Mouse (Mus musculus) CH12.LX (cell line): ENCODE results near the gene Morn4. TPM values are rescaled to one million over a fixed set of nuclear protein-coding genes. Genes with fewer than 3 reads are reported as not detected.

Experiments used
- DNase-seq: peaks from one replicate; pipeline ENCODE4 v3.0.0-alpha.2; 2013; ENCODE audit errors: extremely low read depth
- H3K27ac ChIP-seq: 2 replicates; pipeline ENCODE4 v1.5.1; 2012; ENCODE audit warnings: low read depth, mild to moderate bottlenecking, control low read depth, moderate library complexity; ENCODE audit not compliant: insufficient read depth
- H3K27me3 ChIP-seq: replicated peaks from 2 replicates; pipeline ENCODE3; 2012; ENCODE audit warnings: inconsistent platforms
- H3K36me3 ChIP-seq, 2 experiments: replicated peaks in 1 of 2; 2 replicates each; pipeline versions ENCODE3 to v1.6.1; 2012; ENCODE audit warnings: inconsistent platforms in 1 of 2, low read length in 1 of 2, mild to moderate bottlenecking in 1 of 2, mixed read lengths in 1 of 2, moderate library complexity in 1 of 2; ENCODE audit not compliant: control insufficient read depth in 1 of 2, insufficient read depth in 1 of 2
- H3K4me1 ChIP-seq, 2 experiments: 2 replicates each; pipeline ENCODE4 v1.6.1; 2012; ENCODE audit warnings: inconsistent platforms in 1 of 2, moderate library complexity in 1 of 2; ENCODE audit not compliant: insufficient read depth in 2 of 2, control insufficient read depth in 1 of 2
- H3K4me2 ChIP-seq: 2 replicates; pipeline ENCODE4 v1.6.1; 2012; ENCODE audit warnings: low read depth, mild to moderate bottlenecking, control low read depth; ENCODE audit not compliant: poor library complexity, insufficient read depth, severe bottlenecking
- H3K4me3 ChIP-seq, 3 experiments: fragments of 150-350 bp in 1 of 3; sonication (generic) in 1 of 3; replicated peaks in 1 of 3; 2 replicates each; pipeline versions ENCODE3 to v1.5.1; 2011 to 2012; ENCODE audit warnings: low read depth in 2 of 3, low read length in 2 of 3, mild to moderate bottlenecking in 2 of 3, moderate library complexity in 2 of 3, control low read depth in 1 of 3, improper control_type of control experiment in 1 of 3, inconsistent platforms in 1 of 3, mixed read lengths in 1 of 3; ENCODE audit not compliant: poor library complexity in 1 of 3
- H3K79me2 ChIP-seq: replicated peaks from 2 replicates; pipeline ENCODE4 v1.6.1; 2012; ENCODE audit warnings: mild to moderate bottlenecking, moderate library complexity; ENCODE audit not compliant: control insufficient read depth, poor library complexity, insufficient read depth, severe bottlenecking; ENCODE audit errors: extremely low read depth
- H3K9ac ChIP-seq: 2 replicates; pipeline ENCODE4 v1.6.1; 2012; ENCODE audit warnings: low read depth, mild to moderate bottlenecking, control low read depth, moderate library complexity; ENCODE audit not compliant: insufficient read depth
- H3K9me3 ChIP-seq: replicated peaks from 2 replicates; pipeline ENCODE3; 2012; ENCODE audit warnings: low read length, inconsistent platforms, mixed read lengths
- BHLHE40 ChIP-seq: IDR thresholded peaks from 2 replicates; pipeline ENCODE4 v1.6.1; 2011; ENCODE audit warnings: mild to moderate bottlenecking, low read depth, low read length, improper control_type of control experiment
- CHD1 ChIP-seq: IDR thresholded peaks from 2 replicates; pipeline ENCODE4 v1.6.1; 2012; ENCODE audit warnings: low read depth, low read length, improper control_type of control experiment, inconsistent platforms
- CTCF ChIP-seq, 2 experiments: IDR thresholded peaks in 1 of 2; conservative IDR thresholded peaks in 1 of 2; 2 replicates each; pipeline ENCODE4 v1.5.1; 2011 to 2012; ENCODE audit warnings: low read depth in 2 of 2, low read length in 2 of 2, improper control_type of control experiment in 1 of 2, inconsistent platforms in 1 of 2, mild to moderate bottlenecking in 1 of 2, moderate library complexity in 1 of 2
- E2F4 ChIP-seq: IDR thresholded peaks from 2 replicates; pipeline ENCODE4 v1.6.1; 2011; ENCODE audit warnings: low read depth, low read length, improper control_type of control experiment; ENCODE audit not compliant: insufficient replicate concordance
- JUND ChIP-seq: conservative IDR thresholded peaks from 2 replicates; pipeline ENCODE4 v1.6.1; 2011; ENCODE audit warnings: low read depth, low read length, improper control_type of control experiment
- KAT2A ChIP-seq: IDR thresholded peaks from 2 replicates; pipeline ENCODE4 v1.6.1; 2012; ENCODE audit warnings: low read length, improper control_type of control experiment, inconsistent platforms; ENCODE audit not compliant: insufficient replicate concordance
- MAX ChIP-seq: IDR thresholded peaks from 2 replicates; pipeline ENCODE4 v1.6.1; 2011; ENCODE audit warnings: low read length, improper control_type of control experiment
- MAZ ChIP-seq: IDR thresholded peaks from 2 replicates; pipeline ENCODE4 v1.6.1; 2012; ENCODE audit warnings: low read depth, mild to moderate bottlenecking, inconsistent platforms, low read length, improper control_type of control experiment, moderate library complexity
- MYC ChIP-seq: IDR thresholded peaks from 2 replicates; pipeline ENCODE4 v1.6.1; 2011; ENCODE audit warnings: low read depth, mild to moderate bottlenecking, improper control_type of control experiment, low read length
- NELFE ChIP-seq: IDR thresholded peaks from 2 replicates; pipeline ENCODE4 v1.6.1; 2011; ENCODE audit warnings: low read depth, low read length, improper control_type of control experiment
- POLR2A ChIP-seq: IDR thresholded peaks from 2 replicates; pipeline ENCODE4 v1.6.1; 2011; ENCODE audit warnings: low read depth, mild to moderate bottlenecking, improper control_type of control experiment, low read length
- POLR2AphosphoS2 ChIP-seq: IDR thresholded peaks from 2 replicates; pipeline ENCODE4 v1.6.1; 2011; ENCODE audit warnings: low read depth, low read length, improper control_type of control experiment
- RCOR1 ChIP-seq: conservative IDR thresholded peaks from 2 replicates; pipeline ENCODE4 v1.6.1; 2012; ENCODE audit warnings: low read depth, mild to moderate bottlenecking, inconsistent platforms, low read length, improper control_type of control experiment
- SIN3A ChIP-seq: IDR thresholded peaks from 2 replicates; pipeline ENCODE4 v1.6.1; 2012; ENCODE audit warnings: low read length, improper control_type of control experiment, inconsistent platforms
- TCF12 ChIP-seq: IDR thresholded peaks from 2 replicates; pipeline ENCODE4 v1.6.1; 2014; ENCODE audit warnings: low read depth, mild to moderate bottlenecking, inconsistent platforms, low read length, improper control_type of control experiment
- ZKSCAN1 ChIP-seq: IDR thresholded peaks from 2 replicates; pipeline ENCODE4 v1.6.1; 2012; ENCODE audit warnings: low read depth, inconsistent platforms, low read length, improper control_type of control experiment, borderline replicate concordance
- ZMIZ1 ChIP-seq: IDR thresholded peaks from 2 replicates; pipeline ENCODE4 v1.6.1; 2012; ENCODE audit warnings: low read depth, mild to moderate bottlenecking, inconsistent platforms, low read length, improper control_type of control experiment
- dilution Hi-C: fragments of 300-500 bp; cut with MboI; formaldehyde crosslinking; loops from 2 replicates; pipeline ENCODE4 v1.14.3; 2020; ENCODE audit warnings: low sequenced_read_pairs; ENCODE audit not compliant: extremely low pct_unique_long_range_greater_than_20kb, extremely low pct_ligation_motif_present
- in situ Hi-C: fragments of 300-500 bp; cut with MboI; formaldehyde crosslinking; loops from 3 replicates; pipeline ENCODE4 v1.14.3; 2019; ENCODE audit warnings: low sequenced_read_pairs, low pct_ligation_motif_present, low pct_unique_long_range_greater_than_20kb, mixed read lengths
- polyA plus RNA-seq: library from polyadenylated mRNA; unstranded; fragments of >175 nt; gene quantifications from 2 replicates; pipeline ENCODE4 v1.2.1, GENCODE M21; 2012; ENCODE audit warnings: low read depth; ENCODE audit not compliant: insufficient read length
- total RNA-seq, 2 experiments: library from RNA; depleted of rRNA; stranded (reverse); fragments of 300-350 nt in 1 of 2; fragments of >200 nt in 1 of 2; gene quantifications; 2 replicates each; pipeline ENCODE4 v1.2.3; 2012 to 2014

The Morn4 gene
- total and polyA plus RNA-seq, 3 experiments: 0.04 to 0.24 TPM; not detected in 1

GRCm38 (mm10) chr19:42118596-42118995 lies 32.4 kb upstream of the Morn4 start:
- Histone ChIP-seq H3K9me3 (no peaks in the 10 kb centered on the region), H3K4me1 (peaks cover 0 to 6% of the 10 kb centered on the region in 2 experiments; a peak in 3 of 4 replicates), H3K27me3 (no peaks in the 10 kb centered on the region), H3K36me3 (peaks cover 46 to 91% of the 10 kb centered on the region in 2 experiments), H3K9ac (no peak overlapping the region), H3K4me3 (no peak overlapping the region), H3K4me2 (no peak overlapping the region), H3K27ac (no peak overlapping the region), H3K79me2 (no peaks in the 10 kb centered on the region)
- dilution Hi-C loops: no loop called here
- in situ Hi-C loops: no loop called here
- no peak for TF ChIP-seq RCOR1
- no peak for DNase-seq

GRCm38 (mm10) chr19:42118142-42118541 lies 32.0 kb upstream of the Morn4 start:
- H3K27ac ChIP-seq: no peak overlapping the region
- no peaks in the 10 kb centered on the region for H3K79me2 ChIP-seq
- H3K4me3 ChIP-seq: no peak overlapping the region
- no peak overlapping the region for H3K9ac ChIP-seq
- no peaks in the 10 kb centered on the region for H3K27me3 ChIP-seq
- DNase-seq: no peak
- TF ChIP-seq ZKSCAN1 (no peak), JUND (no peak), TCF12 (no peak), CTCF (conservative IDR thresholded peaks at IDR 0.05 in 1 of 2, IDR thresholded peaks at IDR 0.05 in 1 of 2; ENCODE audit: low read depth in 2 of 2, low read length in 2 of 2) (no peak), POLR2AphosphoS2 (no peak), MYC (no peak), MAX (no peak), POLR2A (no peak), E2F4 (no peak), KAT2A (no peak), NELFE (no peak), SIN3A (no peak), BHLHE40 (no peak)
- in situ Hi-C loops: no loop called here
- no peaks in the 10 kb centered on the region for H3K9me3 ChIP-seq
- dilution Hi-C loops: no loop called here
- H3K36me3 ChIP-seq: peaks cover 45 to 91% of the 10 kb centered on the region in 2 experiments
- no peak overlapping the region for H3K4me2 ChIP-seq
- H3K4me1 ChIP-seq: peaks cover 0 to 4% of the 10 kb centered on the region in 2 experiments; a peak in 3 of 4 replicates

- TF ChIP-seq MAZ: no peak
- TF ChIP-seq ZMIZ1: no peak
- TF ChIP-seq TCF12: no peak
- no peak for TF ChIP-seq CHD1
- TF ChIP-seq POLR2A: no peak
- in situ Hi-C loops (no loop called here), dilution Hi-C loops (no loop called here)
Measured at GRCm38 (mm10) chr19:42115783-42116335, 29.7 kb upstream of the Morn4 start.

More at GRCm38 (mm10) chr19:42115783-42116335, 29.7 kb upstream of the Morn4 start:
- Histone ChIP-seq H3K4me3 (no peak overlapping the region), H3K36me3 (peaks cover 34 to 78% of the 10 kb centered on the region in 2 experiments), H3K4me1 (no peaks in the 10 kb centered on the region; a peak in 1 of 4 replicates), H3K27me3 (no peaks in the 10 kb centered on the region), H3K79me2 (no peaks in the 10 kb centered on the region), H3K9me3 (no peaks in the 10 kb centered on the region), H3K4me2 (no peak overlapping the region), H3K9ac (no peak overlapping the region), H3K27ac (no peak overlapping the region)
- no peak for DNase-seq
